Mouse (Mus musculus) limb, embryonic 15.5 days (tissue): ENCODE data around the gene Akr1c18. TPM values are rescaled to one million over a fixed set of nuclear protein-coding genes. Genes with fewer than 3 reads are reported as not detected.
"Not testable (repeated sequence)": the region's sequence is repeated elsewhere in the genome, so short reads cannot be mapped to it uniquely, and the experiment has no call there.

Source experiments
- ATAC-seq: fragments of 200-750 bp; cut with Nextera tagmentation; 2 replicates; pipeline ENCODE4 v1.8.0; 2017; ENCODE audit warnings: low read depth, moderate TSS enrichment; ENCODE audit not compliant: insufficient number of reproducible peaks, low FRiP score, low TSS enrichment
- H3K27ac ChIP-seq: fragments of 300-500 bp; sonication (generic); 2 replicates; pipeline ENCODE4 v1.5.1; 2015; ENCODE audit warnings: moderate library complexity, mild to moderate bottlenecking, inconsistent platforms
- H3K27me3 ChIP-seq: fragments of 300-500 bp; sonication (generic); 2 replicates; pipeline ENCODE4 v1.6.1; 2015; ENCODE audit warnings: inconsistent platforms
- H3K36me3 ChIP-seq: fragments of 300-500 bp; sonication (generic); 2 replicates; pipeline ENCODE4 v1.6.1; 2015; ENCODE audit warnings: inconsistent platforms
- H3K4me1 ChIP-seq: fragments of 300-500 bp; sonication (generic); 2 replicates; pipeline ENCODE4 v1.6.1; 2015; ENCODE audit warnings: inconsistent platforms
- H3K4me2 ChIP-seq: fragments of 300-500 bp; sonication (generic); 2 replicates; pipeline ENCODE4 v1.6.1; 2015; ENCODE audit warnings: mild to moderate bottlenecking, inconsistent platforms
- H3K4me3 ChIP-seq: fragments of 300-500 bp; sonication (generic); 2 replicates; pipeline ENCODE4 v1.5.1; 2015; ENCODE audit warnings: mild to moderate bottlenecking, inconsistent platforms
- H3K9ac ChIP-seq: fragments of 300-500 bp; sonication (generic); 2 replicates; pipeline ENCODE4 v1.6.1; 2015; ENCODE audit warnings: inconsistent platforms
- H3K9me3 ChIP-seq: fragments of 300-500 bp; sonication (generic); 2 replicates; pipeline ENCODE4 v1.6.1; 2016; ENCODE audit warnings: inconsistent platforms
- WGBS: fragments of 180-500 bp; shearing (Covaris S2); methylation state at CpG from one replicate; pipeline ENCODE4 v1.1.7; 2015; 5-methylcytosine and 5-hydroxymethylcytosine counted together
- polyA plus RNA-seq: library from polyadenylated mRNA; unstranded; fragments of >200 nt; fragmentation: Nextera tagmentation; extraction: Ambion mirVana; gene quantifications from 2 replicates; pipeline ENCODE4 v1.2.1, GENCODE M21; 2015

The Akr1c18 gene
- polyA plus RNA-seq, 1 experiment from 2014 or later = 0.24 TPM

GRCm38 (mm10) chr13:4133070-4133469 is 17.4 kb downstream of the Akr1c18 start:
- Histone ChIP-seq H3K9ac (no peak overlapping the region), H3K9me3 (no peaks in the 10 kb centered on the region), H3K27me3 (no peaks in the 10 kb centered on the region), H3K27ac (no peak overlapping the region), H3K4me1 (no peaks in the 10 kb centered on the region), H3K4me2 (no peak overlapping the region), H3K36me3 (no peaks in the 10 kb centered on the region), H3K4me3 (no peak overlapping the region)
- WGBS = 37% methylated on average over 2 of the region's 2 CpGs
- no peak for ATAC-seq

- Histone ChIP-seq H3K9me3 (no peaks in the 10 kb centered on the region), H3K4me3 (no peak overlapping the region), H3K4me1 (no peaks in the 10 kb centered on the region), H3K36me3 (no peaks in the 10 kb centered on the region), H3K27ac (no peak overlapping the region), H3K9ac (no peak overlapping the region), H3K27me3 (no peaks in the 10 kb centered on the region), H3K4me2 (no peak overlapping the region)
- 62% methylated on average over 3 of the region's 3 CpGs for WGBS
- no peak for ATAC-seq
Measured at GRCm38 (mm10) chr13:4131721-4132120, 18.7 kb downstream of the Akr1c18 start.

- H3K27ac ChIP-seq = no peak overlapping the region
- no peaks in the 10 kb centered on the region for H3K9me3 ChIP-seq
- ATAC-seq = no peak
- H3K4me3 ChIP-seq = no peak overlapping the region
- H3K9ac ChIP-seq = no peak overlapping the region
- no peak overlapping the region for H3K4me2 ChIP-seq
- H3K36me3 ChIP-seq = no peaks in the 10 kb centered on the region
- H3K4me1 ChIP-seq = no peaks in the 10 kb centered on the region
- H3K27me3 ChIP-seq = no peaks in the 10 kb centered on the region
- WGBS = 74% methylated on average over 1 of the region's 1 CpGs
Measured at GRCm38 (mm10) chr13:4131317-4131716, 19.1 kb downstream of the Akr1c18 start.

GRCm38 (mm10) chr13:4129100-4129499 is 21.4 kb downstream of the Akr1c18 start:
- H3K4me1 ChIP-seq = no peaks in the 10 kb centered on the region
- H3K9me3 ChIP-seq = no peaks in the 10 kb centered on the region
- H3K4me2 ChIP-seq = no peak overlapping the region
- H3K9ac ChIP-seq = no peak overlapping the region
- WGBS = 33% methylated on average over 5 of the region's 5 CpGs
- no peak overlapping the region for H3K4me3 ChIP-seq
- no peaks in the 10 kb centered on the region for H3K36me3 ChIP-seq
- ATAC-seq = no peak
- no peaks in the 10 kb centered on the region for H3K27me3 ChIP-seq
- H3K27ac ChIP-seq = no peak overlapping the region

- not testable (repeated sequence) for H3K36me3 ChIP-seq, H3K9ac ChIP-seq, H3K4me3 ChIP-seq, H3K4me2 ChIP-seq, ATAC-seq, H3K27me3 ChIP-seq, H3K9me3 ChIP-seq, H3K4me1 ChIP-seq, H3K27ac ChIP-seq
- WGBS = 86% methylated on average over 1 of the region's 1 CpGs
Measured at GRCm38 (mm10) chr13:4125846-4126245, 24.6 kb downstream of the Akr1c18 start.

- H3K27ac ChIP-seq, ATAC-seq, H3K9ac ChIP-seq, H3K36me3 ChIP-seq, H3K4me3 ChIP-seq, H3K4me2 ChIP-seq, H3K9me3 ChIP-seq, H3K27me3 ChIP-seq, H3K4me1 ChIP-seq: not testable (repeated sequence)
- 91% methylated on average over 6 of the region's 6 CpGs for WGBS
Measured at GRCm38 (mm10) chr13:4124471-4124870, 26.0 kb downstream of the Akr1c18 start.

- Histone ChIP-seq H3K4me1 (no peaks in the 10 kb centered on the region), H3K9ac (no peak overlapping the region), H3K36me3 (no peaks in the 10 kb centered on the region), H3K4me2 (no peak overlapping the region), H3K9me3 (no peaks in the 10 kb centered on the region), H3K4me3 (no peak overlapping the region), H3K27ac (no peak overlapping the region), H3K27me3 (no peaks in the 10 kb centered on the region)
- 58% methylated on average over 7 of the region's 7 CpGs for WGBS
- no peak for ATAC-seq
Measured at GRCm38 (mm10) chr13:4123146-4123545, 27.3 kb downstream of the Akr1c18 start.

GRCm38 (mm10) chr13:4119181-4119904 is 31.1 kb downstream of the Akr1c18 start:
- WGBS = 65% methylated on average over 2 of the region's 2 CpGs
- no peak for ATAC-seq
- Histone ChIP-seq H3K9ac (no peak overlapping the region), H3K27me3 (no peaks in the 10 kb centered on the region), H3K4me1 (no peaks in the 10 kb centered on the region), H3K27ac (no peak overlapping the region), H3K4me2 (no peak overlapping the region), H3K4me3 (no peak overlapping the region), H3K9me3 (no peaks in the 10 kb centered on the region), H3K36me3 (no peaks in the 10 kb centered on the region)

GRCm38 (mm10) chr13:4110281-4111188 is 39.9 kb downstream of the Akr1c18 start:
- Histone ChIP-seq H3K27me3 (no peaks in the 10 kb centered on the region), H3K4me2 (no peak overlapping the region), H3K4me1 (no peaks in the 10 kb centered on the region), H3K4me3 (no peak overlapping the region), H3K9ac (no peak overlapping the region), H3K36me3 (no peaks in the 10 kb centered on the region), H3K27ac (no peak overlapping the region), H3K9me3 (no peaks in the 10 kb centered on the region)
- 28% methylated on average over 6 of the region's 6 CpGs for WGBS
- ATAC-seq = no peak

- ATAC-seq = no peak
- H3K9me3 ChIP-seq = no peaks in the 10 kb centered on the region
- no peaks in the 10 kb centered on the region for H3K27me3 ChIP-seq
- no peaks in the 10 kb centered on the region for H3K36me3 ChIP-seq
- no peaks in the 10 kb centered on the region for H3K4me1 ChIP-seq
- no peak overlapping the region for H3K4me3 ChIP-seq
- no peak overlapping the region for H3K4me2 ChIP-seq
- no peak overlapping the region for H3K9ac ChIP-seq
- no peak overlapping the region for H3K27ac ChIP-seq
Measured at GRCm38 (mm10) chr13:4102721-4103120, 47.7 kb downstream of the Akr1c18 start.

- Histone ChIP-seq H3K4me2 (no peak overlapping the region), H3K27me3 (no peaks in the 10 kb centered on the region), H3K9ac (no peak overlapping the region), H3K9me3 (no peaks in the 10 kb centered on the region), H3K36me3 (no peaks in the 10 kb centered on the region), H3K4me1 (no peaks in the 10 kb centered on the region), H3K27ac (no peak overlapping the region), H3K4me3 (no peak overlapping the region)
- no peak for ATAC-seq
Measured at GRCm38 (mm10) chr13:4101691-4102090, 48.8 kb downstream of the Akr1c18 start.
